Mouse (Mus musculus) ES-E14 (cell line): ENCODE data around the gene Gpatch11. TPM values are rescaled to one million over a fixed set of nuclear protein-coding genes. Genes with fewer than 3 reads are reported as not detected.

Source experiments
- DNase-seq: peaks from one replicate; pipeline ENCODE4 v3.0.0-alpha.2; 2013; ENCODE audit warnings: low read depth, low spot score
- H3K27ac ChIP-seq: 2 replicates; pipeline ENCODE4 v1.5.1; 2012; ENCODE audit warnings: low read depth, mild to moderate bottlenecking, low read length, moderate library complexity, mixed read lengths; ENCODE audit not compliant: poor library complexity, insufficient read depth, severe bottlenecking
- H3K36me3 ChIP-seq: 2 replicates; pipeline ENCODE4 v1.6.1; 2012; ENCODE audit warnings: mild to moderate bottlenecking, low read length, moderate library complexity, mixed read lengths; ENCODE audit not compliant: control insufficient read depth, poor library complexity, insufficient read depth, severe bottlenecking
- H3K4me1 ChIP-seq, 2 experiments: fragments of 150-350 bp in 1 of 2; sonication (generic) in 1 of 2; 2 replicates each; pipeline ENCODE4 v1.6.1; 2012; ENCODE audit warnings: low read length in 2 of 2, mild to moderate bottlenecking in 1 of 2, mixed read lengths in 1 of 2; ENCODE audit not compliant: control insufficient read depth in 2 of 2, insufficient read depth in 2 of 2, poor library complexity in 1 of 2
- H3K4me3 ChIP-seq, 2 experiments: fragments of 150-350 bp in 1 of 2; sonication (generic) in 1 of 2; 2 replicates each; pipeline ENCODE4 v1.5.1; 2012; ENCODE audit warnings: low read length in 2 of 2, low read depth in 1 of 2, mild to moderate bottlenecking in 1 of 2, mixed read lengths in 1 of 2; ENCODE audit not compliant: insufficient read depth in 1 of 2, poor library complexity in 1 of 2, severe bottlenecking in 1 of 2
- H3K9ac ChIP-seq: 2 replicates; pipeline ENCODE4 v1.6.1; 2012; ENCODE audit warnings: low read depth, mild to moderate bottlenecking, low read length, mixed read lengths; ENCODE audit not compliant: poor library complexity, insufficient read depth, severe bottlenecking
- H3K9me3 ChIP-seq: fragments of 150-350 bp; sonication (generic); 2 replicates; pipeline ENCODE4 v1.6.1; 2012; ENCODE audit warnings: low read depth, mild to moderate bottlenecking, low read length; ENCODE audit not compliant: control insufficient read depth, insufficient read depth
- CHD2 ChIP-seq: IDR thresholded peaks from 2 replicates; pipeline ENCODE4 v1.6.1; 2014; ENCODE audit warnings: mild to moderate bottlenecking, low read depth, low read length, inconsistent platforms
- HCFC1 ChIP-seq: IDR thresholded peaks from 2 replicates; pipeline ENCODE4 v1.6.1; 2012; ENCODE audit warnings: low read length, inconsistent platforms, borderline replicate concordance; ENCODE audit not compliant: insufficient read depth
- MAFK ChIP-seq: IDR thresholded peaks from 2 replicates; pipeline ENCODE4 v1.6.1; 2014; ENCODE audit warnings: mild to moderate bottlenecking, low read depth, low read length, inconsistent platforms; ENCODE audit not compliant: insufficient read depth
- ZC3H11A ChIP-seq: IDR thresholded peaks from 2 replicates; pipeline ENCODE4 v1.6.1; 2012; ENCODE audit warnings: low read depth, mild to moderate bottlenecking, inconsistent platforms, low read length, borderline replicate concordance
- ZNF384 ChIP-seq: IDR thresholded peaks from 2 replicates; pipeline ENCODE4 v1.6.1; 2012; ENCODE audit warnings: low read depth, low read length, inconsistent platforms
- in situ Hi-C, 2 experiments: fragments of 600-800 bp; cut with MboI; formaldehyde crosslinking; loops; one replicate each; pipeline ENCODE4 v1.15.1; 2025; ENCODE audit warnings: low sequenced_read_pairs in 2 of 2, inconsistent platforms in 1 of 2; ENCODE audit not compliant: unreplicated experiment in 2 of 2
- total RNA-seq: library from RNA; depleted of rRNA; stranded (reverse); fragments of 300-350 nt; gene quantifications from 2 replicates; pipeline ENCODE4 v1.2.3, GENCODE M21; 2012

The Gpatch11 gene
- total RNA-seq, 1 experiment: 18.7 TPM

DNA sequence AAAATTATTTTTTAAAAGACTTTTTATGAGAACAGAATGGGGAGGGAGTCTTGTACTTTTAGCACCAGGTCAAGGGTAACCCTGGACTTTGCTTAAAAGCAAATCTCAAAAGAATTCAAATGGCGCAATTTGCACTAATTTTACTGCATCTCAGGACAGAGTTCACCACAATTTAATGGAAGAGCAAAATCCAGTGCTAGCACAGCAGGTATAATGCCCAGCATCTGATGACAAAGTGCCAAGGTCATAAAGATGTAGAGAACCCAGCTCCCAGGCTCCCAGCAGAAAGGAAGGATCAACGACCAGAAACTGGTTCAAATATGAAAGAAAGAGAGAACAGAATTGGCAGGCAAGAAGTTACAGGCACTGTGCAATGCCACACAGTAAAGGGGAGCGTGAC is 43.2 kb upstream of the Gpatch11 start:
- no peak for DNase-seq
- in situ Hi-C loops: no loop called here
- TF ChIP-seq ZC3H11A (no peak), MAFK (no peak), ZNF384 (no peak), CHD2 (no peak), HCFC1 (no peak)
- Histone ChIP-seq H3K4me1 (no peaks in the 10 kb centered on the region), H3K9me3 (no peaks in the 10 kb centered on the region), H3K4me3 (no peak overlapping the region), H3K9ac (no peak overlapping the region), H3K27ac (no peak overlapping the region), H3K36me3 (0 out of 2 replicates have a peak, but pooled peaks cover 2% of the 10 kb centered on the region)

DNA sequence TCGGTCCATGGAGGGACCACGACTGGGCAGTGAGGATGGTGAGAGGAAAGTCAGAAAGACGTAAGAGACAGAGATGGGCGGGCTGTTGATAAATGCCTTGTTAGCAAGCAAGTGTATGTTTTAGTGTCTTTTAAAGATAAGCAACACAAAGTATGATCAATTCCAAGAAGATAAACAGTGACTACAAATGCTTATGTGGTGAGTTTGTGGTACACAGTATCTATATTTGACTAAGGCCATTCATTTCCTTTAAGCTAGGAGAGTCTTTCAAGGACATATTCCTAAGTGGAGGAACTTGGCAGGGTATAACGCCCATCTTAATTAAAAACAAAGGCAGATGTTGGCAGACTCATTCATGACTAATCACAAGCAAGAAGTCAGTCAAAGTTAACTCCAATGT is 41.0 kb upstream of the Gpatch11 start:
- TF ChIP-seq CHD2 (no peak), ZC3H11A (no peak), ZNF384 (no peak), HCFC1 (no peak), MAFK (no peak)
- no peak overlapping the region for H3K4me3 ChIP-seq
- no peak for DNase-seq
- H3K27ac ChIP-seq: no peak overlapping the region
- H3K4me1 ChIP-seq: no peaks in the 10 kb centered on the region
- in situ Hi-C loops: no loop called here
- no peak overlapping the region for H3K9ac ChIP-seq
- H3K36me3 ChIP-seq: 0 out of 2 replicates have a peak, but pooled peaks cover 2% of the 10 kb centered on the region
- H3K9me3 ChIP-seq: no peaks in the 10 kb centered on the region

DNA sequence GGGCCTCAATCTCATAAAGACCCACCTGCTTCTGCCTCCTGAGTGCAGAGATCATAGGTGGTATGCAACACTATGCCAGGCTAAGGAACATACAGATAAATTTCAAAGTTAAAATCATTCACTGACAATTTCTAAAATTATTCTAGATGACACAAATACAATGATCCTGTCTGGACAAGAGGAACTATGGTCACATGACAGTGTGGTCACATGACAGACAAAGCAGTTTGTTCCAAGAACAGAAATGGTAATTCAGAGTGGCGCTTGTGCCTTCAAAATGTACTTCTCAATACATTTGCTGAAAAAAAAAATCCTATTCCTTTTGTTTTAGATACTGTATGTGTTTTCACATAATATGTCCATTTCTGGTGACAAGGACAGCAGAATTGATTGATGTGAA is 38.1 kb upstream of the Gpatch11 start:
- Histone ChIP-seq H3K4me3 (no peak overlapping the region), H3K9ac (no peak overlapping the region), H3K4me1 (no peaks in the 10 kb centered on the region), H3K36me3 (peaks cover 2% of the 10 kb centered on the region; the same call in 1 of the 2 replicates), H3K27ac (no peak overlapping the region), H3K9me3 (no peaks in the 10 kb centered on the region)
- TF ChIP-seq HCFC1 (no peak), ZNF384 (no peak), CHD2 (no peak), ZC3H11A (no peak), MAFK (no peak)
- DNase-seq: no peak
- in situ Hi-C loops: no loop called here

DNA sequence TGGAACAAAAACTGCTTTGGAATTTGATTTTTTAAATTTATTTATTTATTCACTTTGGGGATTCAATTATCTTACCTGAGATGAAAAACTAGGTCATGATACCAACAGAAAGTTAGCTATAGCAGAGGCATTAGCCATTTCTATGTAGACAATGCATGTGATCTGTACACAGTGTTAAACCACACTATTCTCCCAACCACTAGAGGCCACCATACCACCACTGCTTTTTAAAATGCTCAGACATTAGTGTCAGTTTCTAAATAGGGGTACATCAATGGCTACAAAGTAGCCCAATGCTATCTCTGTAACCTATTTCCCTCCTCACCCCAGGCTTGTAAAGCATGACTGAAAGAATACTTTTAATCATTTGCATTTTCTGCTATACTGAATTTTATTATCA is 26.3 kb upstream of the Gpatch11 start:
- no peak overlapping the region for H3K9ac ChIP-seq
- H3K4me1 ChIP-seq: no peaks in the 10 kb centered on the region
- H3K9me3 ChIP-seq: no peaks in the 10 kb centered on the region
- TF ChIP-seq ZNF384 (no peak), ZC3H11A (peak; percentile 40; the same call in 1 of the 2 replicates)
- peak; percentile 12 for DNase-seq
- peaks cover 2% of the 10 kb centered on the region; the same call in 1 of the 2 replicates for H3K36me3 ChIP-seq
- in situ Hi-C loops: no loop called here
- H3K27ac ChIP-seq: no peak overlapping the region
- H3K4me3 ChIP-seq: no peak overlapping the region

DNA sequence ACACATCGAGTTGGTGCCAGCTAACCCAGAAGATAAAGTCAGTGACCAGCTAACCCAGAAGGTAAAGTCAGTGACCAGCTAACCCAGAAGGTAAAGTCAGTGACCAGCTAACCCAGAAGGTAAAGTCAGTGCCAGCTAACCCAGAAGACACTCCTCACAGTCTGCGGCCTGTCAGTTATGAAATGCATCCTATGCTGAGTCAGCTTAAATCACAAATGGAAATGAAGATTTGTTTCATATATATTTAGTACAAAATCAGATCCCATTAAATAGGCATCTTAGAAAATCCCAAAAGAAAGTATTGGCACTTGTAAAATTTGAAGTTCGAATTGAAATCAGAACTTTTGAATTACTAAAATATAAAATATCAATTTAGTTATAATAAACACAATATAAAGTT is 25.8 kb upstream of the Gpatch11 start:
- TF ChIP-seq HCFC1: no peak
- no peak for TF ChIP-seq ZC3H11A
- TF ChIP-seq MAFK: peak; percentile 83
- Histone ChIP-seq H3K9ac (no peak overlapping the region), H3K27ac (no peak overlapping the region), H3K4me3 (no peak overlapping the region), H3K36me3 (peaks cover 2% of the 10 kb centered on the region; the same call in 1 of the 2 replicates), H3K9me3 (no peaks in the 10 kb centered on the region), H3K4me1 (no peaks in the 10 kb centered on the region)
- in situ Hi-C loops: no loop called here
- no peak for DNase-seq
